Mouse (Mus musculus): Measurements from ENCODE around the gene Baiap2l1.

- TF ChIP-seq CTCF (IDR thresholded peaks at IDR 0.05; ENCODE audit: control insufficient read depth, insufficient read depth, insufficient replicate concordance, low read depth, low read length) (no peak), POLR2A (IDR thresholded peaks at IDR 0.05; ENCODE audit: control insufficient read depth, low read depth, low read length) (no peak)
These were observed 16.8 kb downstream of the Baiap2l1 start for GRCm38 (mm10) chr5:144341085-144341484.
